Mouse (Mus musculus) A20 (cell line): ENCODE results near the gene Pcca.

Experiments used
- DNase-seq: peaks from one replicate; pipeline ENCODE4 v3.0.0-alpha.2; 2011; ENCODE audit warnings: low read depth, low spot score

Pcca gene

GRCm38 (mm10) chr14:122648214-122648613 lies 114.1 kb downstream of the Pcca start:
- DNase-seq, result no peak

GRCm38 (mm10) chr14:122649336-122649950 lies 115.3 kb downstream of the Pcca start:
- no peak for DNase-seq

- DNase-seq, result no peak
Observed at GRCm38 (mm10) chr14:122651681-122652080, 117.6 kb downstream of the Pcca start.

- no peak for DNase-seq
Observed at GRCm38 (mm10) chr14:122675661-122676060, 141.5 kb downstream of the Pcca start.

- DNase-seq, result peak; percentile 22
Observed at GRCm38 (mm10) chr14:122683645-122684044, 149.5 kb downstream of the Pcca start.

- DNase-seq, result peak; percentile 19
Observed at GRCm38 (mm10) chr14:122684250-122684649, 150.1 kb downstream of the Pcca start.

- no peak for DNase-seq
Observed at GRCm38 (mm10) chr14:122684811-122685210, 150.7 kb downstream of the Pcca start.

- DNase-seq, result no peak
Observed at GRCm38 (mm10) chr14:122687398-122687797, 153.3 kb downstream of the Pcca start.

GRCm38 (mm10) chr14:122688378-122688777 lies 154.3 kb downstream of the Pcca start:
- DNase-seq, result no peak

GRCm38 (mm10) chr14:122689136-122689815 lies 155.2 kb downstream of the Pcca start:
- no peak for DNase-seq

GRCm38 (mm10) chr14:122691555-122691954 lies 157.4 kb downstream of the Pcca start:
- DNase-seq, result no peak

- peak; percentile 78 for DNase-seq
Observed at GRCm38 (mm10) chr14:122700333-122700732, 166.2 kb downstream of the Pcca start.

- DNase-seq, result no peak
Observed at GRCm38 (mm10) chr14:122713793-122714192, 179.7 kb downstream of the Pcca start.

- DNase-seq, result no peak
Observed at GRCm38 (mm10) chr14:122714911-122715310, 180.8 kb downstream of the Pcca start.

GRCm38 (mm10) chr14:122716057-122716456 lies 181.9 kb downstream of the Pcca start:
- no peak for DNase-seq

- DNase-seq, result no peak
Observed at GRCm38 (mm10) chr14:122719496-122720080, 185.5 kb downstream of the Pcca start.

- no peak for DNase-seq
Observed at GRCm38 (mm10) chr14:122720989-122721388, 186.9 kb downstream of the Pcca start.

- DNase-seq, result no peak
Observed at GRCm38 (mm10) chr14:122721750-122722149, 187.6 kb downstream of the Pcca start.

GRCm38 (mm10) chr14:122726456-122726855 lies 192.3 kb downstream of the Pcca start:
- DNase-seq, result no peak

- no peak for DNase-seq
Observed at GRCm38 (mm10) chr14:122729431-122730073, 195.4 kb downstream of the Pcca start.

- DNase-seq, result no peak
Observed at GRCm38 (mm10) chr14:122730921-122731551, 196.9 kb downstream of the Pcca start.

GRCm38 (mm10) chr14:122736806-122737205 lies 202.7 kb downstream of the Pcca start:
- DNase-seq, result no peak
